Mouse (Mus musculus) spleen, adult 2 months (tissue): ENCODE data around the gene Grk5. TPM values are rescaled to one million over a fixed set of nuclear protein-coding genes. Genes with fewer than 3 reads are reported as not detected.
A peak's percentile ranks its signal among the peaks of the same experiment; 100 is the strongest.

Experiments
- DNase-seq, 2 experiments: peaks; one replicate each; pipeline versions ENCODE4 v3.0.0 to v3.0.0-alpha.2; 2012 to 2021; ENCODE audit warnings: low spot score in 2 of 2, low read depth in 1 of 2
- H3K27ac ChIP-seq: fragments of 200-500 bp; 2 replicates; pipeline ENCODE4 v1.5.1; 2012; ENCODE audit warnings: low read length, inconsistent platforms; ENCODE audit not compliant: insufficient read depth
- H3K27me3 ChIP-seq: fragments of 200-500 bp; 2 replicates; pipeline ENCODE4 v1.6.1; 2012; ENCODE audit warnings: mild to moderate bottlenecking, moderate library complexity, low read length, inconsistent platforms; ENCODE audit not compliant: control insufficient read depth, insufficient read depth
- H3K36me3 ChIP-seq: fragments of 200-500 bp; 2 replicates; pipeline ENCODE4 v1.6.1; 2012; ENCODE audit warnings: mild to moderate bottlenecking, low read length, inconsistent platforms; ENCODE audit not compliant: control insufficient read depth, insufficient read depth
- H3K4me1 ChIP-seq: fragments of 200-500 bp; 2 replicates; pipeline ENCODE4 v1.6.1; 2011; ENCODE audit warnings: inconsistent platforms; ENCODE audit not compliant: control insufficient read depth, insufficient read depth, insufficient read length
- H3K4me3 ChIP-seq: fragments of 200-500 bp; 2 replicates; pipeline ENCODE4 v1.5.1; 2011; ENCODE audit warnings: mild to moderate bottlenecking, inconsistent platforms; ENCODE audit not compliant: insufficient read depth, insufficient read length; ENCODE audit errors: extremely low read depth
- CTCF ChIP-seq: fragments of 200-500 bp; IDR thresholded peaks from 2 replicates; pipeline ENCODE4 v1.5.1; 2011; ENCODE audit warnings: mild to moderate bottlenecking, inconsistent platforms; ENCODE audit not compliant: insufficient read depth, insufficient read length, insufficient replicate concordance; ENCODE audit errors: extremely low read depth
- POLR2A ChIP-seq: fragments of 200-500 bp; IDR thresholded peaks from 2 replicates; pipeline ENCODE4 v1.6.1; 2011; ENCODE audit warnings: low read depth, low read length, inconsistent platforms
- WGBS: fragments of 180-500 bp; shearing (Covaris S2); methylation state at CpG from one replicate; pipeline ENCODE4 v1.1.7; 2018; 5-methylcytosine and 5-hydroxymethylcytosine counted together
- polyA plus RNA-seq: library from polyadenylated mRNA; depleted of rRNA; stranded (reverse); fragments of >200 nt; gene quantifications from 2 replicates; pipeline ENCODE4 v1.2.3, GENCODE M21; 2012

The Grk5 gene
- polyA plus RNA-seq, 1 experiment, result 2.1 TPM

- Histone ChIP-seq H3K27me3 (no peaks in the 10 kb centered on the region), H3K36me3 (no peaks in the 10 kb centered on the region), H3K4me1 (peaks cover 8% of the 10 kb centered on the region), H3K27ac (no peak overlapping the region), H3K4me3 (no peak overlapping the region)
- no peak for TF ChIP-seq CTCF
- TF ChIP-seq POLR2A, result no peak
- no peak for DNase-seq
- WGBS, result 84% methylated on average over 1 of the region's 1 CpGs
Observed at GRCm38 (mm10) chr19:60940866-60941265, 51.3 kb downstream of the Grk5 start.

DNA sequence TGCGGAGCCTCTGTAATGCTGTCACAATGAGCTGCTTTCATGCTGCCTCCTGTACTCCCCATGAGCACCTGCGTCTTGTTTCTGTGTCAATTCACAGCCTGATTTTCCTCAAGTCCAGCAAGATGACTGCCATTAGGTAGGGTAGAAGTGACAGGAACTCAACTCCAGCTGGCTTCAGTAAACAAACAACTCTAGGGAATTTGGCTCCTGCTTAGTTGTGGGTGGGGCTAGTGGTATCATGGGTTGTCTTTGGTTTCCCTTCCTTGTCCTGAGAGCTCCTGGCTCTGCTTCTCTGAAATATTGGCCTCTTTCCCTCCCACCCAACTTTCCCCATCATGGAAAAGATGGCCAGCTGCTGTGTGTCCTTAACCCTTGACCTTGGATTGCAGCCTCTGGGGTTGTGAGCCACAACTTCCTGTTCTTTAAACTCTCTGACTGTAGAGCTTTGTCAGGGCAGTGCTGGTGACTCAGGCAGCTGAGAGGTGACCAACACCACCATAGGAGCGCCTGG lies 56.3 kb downstream of the Grk5 start:
- WGBS, result 75% methylated on average over 3 of the region's 3 CpGs
- TF ChIP-seq POLR2A (no peak), CTCF (no peak)
- peak in 1 of 2 experiments; percentile 11 for DNase-seq
- Histone ChIP-seq H3K4me3 (no peak overlapping the region), H3K36me3 (no peaks in the 10 kb centered on the region), H3K27ac (peak overlapping the region; percentile 66), H3K27me3 (no peaks in the 10 kb centered on the region), H3K4me1 (peaks cover 12% of the 10 kb centered on the region)

DNA sequence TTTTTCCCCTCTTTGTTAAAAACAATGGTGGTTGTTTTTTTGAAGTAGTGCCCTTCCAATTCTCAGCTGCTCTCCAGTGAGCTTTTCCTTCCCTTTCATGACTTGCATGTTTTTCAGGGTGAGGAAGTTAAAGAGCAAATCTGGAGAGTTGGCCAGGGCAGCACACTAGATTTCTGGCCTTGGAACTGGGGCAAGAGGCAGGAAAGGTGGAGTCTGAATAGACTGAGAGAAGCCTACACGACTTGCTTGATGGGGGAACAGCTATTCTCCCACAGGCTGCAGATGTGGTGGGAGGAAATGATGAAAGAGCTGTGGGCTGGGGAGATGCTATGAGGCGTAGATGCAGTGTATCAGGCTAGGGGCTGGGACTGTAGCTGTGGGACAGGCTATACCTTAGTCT lies 57.1 kb downstream of the Grk5 start:
- no peak for TF ChIP-seq CTCF
- TF ChIP-seq POLR2A, result no peak
- peak in 1 of 2 experiments; percentile 5 for DNase-seq
- H3K4me1 ChIP-seq, result peaks cover 12% of the 10 kb centered on the region
- 9% methylated on average over 2 of the region's 2 CpGs for WGBS
- peak overlapping the region; percentile 66 for H3K27ac ChIP-seq
- H3K4me3 ChIP-seq, result no peak overlapping the region
- no peaks in the 10 kb centered on the region for H3K27me3 ChIP-seq
- no peaks in the 10 kb centered on the region for H3K36me3 ChIP-seq

DNA sequence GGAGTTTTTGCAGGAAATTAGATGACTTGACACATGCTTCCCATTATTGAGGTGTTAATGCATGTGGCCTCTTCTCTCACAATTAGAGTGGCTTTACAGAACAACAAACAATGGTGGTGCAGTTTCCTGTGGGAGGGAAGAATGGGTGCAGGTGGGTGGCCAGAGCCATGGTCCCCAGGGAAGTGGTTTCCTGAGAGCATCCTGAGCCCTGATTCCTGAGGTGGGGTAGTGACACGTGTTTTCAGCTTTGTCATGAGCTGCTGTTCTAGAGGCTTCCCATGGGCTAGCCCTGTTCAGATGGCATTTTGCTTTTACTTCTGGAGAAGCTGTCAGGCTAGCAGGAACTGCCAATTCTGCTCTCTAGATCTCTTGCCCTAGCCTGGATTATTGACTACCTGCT lies 59.4 kb downstream of the Grk5 start:
- 21% methylated on average over 1 of the region's 1 CpGs for WGBS
- DNase-seq, result no peak
- peak overlapping the region; percentile 29; the same call in 1 of the 2 replicates for H3K27ac ChIP-seq

GRCm38 (mm10) chr19:60950056-60950869 lies 60.7 kb downstream of the Grk5 start:
- Histone ChIP-seq H3K4me3 (no peak overlapping the region), H3K4me1 (peaks cover 12% of the 10 kb centered on the region; the same call in 1 of the 2 replicates), H3K27me3 (no peaks in the 10 kb centered on the region), H3K36me3 (no peaks in the 10 kb centered on the region), H3K27ac (no peak overlapping the region)
- TF ChIP-seq POLR2A, result no peak
- no peak for TF ChIP-seq CTCF
- DNase-seq, result no peak
- 87% methylated on average over 7 of the region's 7 CpGs for WGBS

More for the DNA sequence above, 59.4 kb downstream of the Grk5 start:
- H3K27me3 ChIP-seq, result no peaks in the 10 kb centered on the region
- H3K4me3 ChIP-seq, result no peak overlapping the region
- no peak for TF ChIP-seq POLR2A
- TF ChIP-seq CTCF, result no peak
- H3K36me3 ChIP-seq, result no peaks in the 10 kb centered on the region
- H3K4me1 ChIP-seq, result peaks cover 12% of the 10 kb centered on the region

DNA sequence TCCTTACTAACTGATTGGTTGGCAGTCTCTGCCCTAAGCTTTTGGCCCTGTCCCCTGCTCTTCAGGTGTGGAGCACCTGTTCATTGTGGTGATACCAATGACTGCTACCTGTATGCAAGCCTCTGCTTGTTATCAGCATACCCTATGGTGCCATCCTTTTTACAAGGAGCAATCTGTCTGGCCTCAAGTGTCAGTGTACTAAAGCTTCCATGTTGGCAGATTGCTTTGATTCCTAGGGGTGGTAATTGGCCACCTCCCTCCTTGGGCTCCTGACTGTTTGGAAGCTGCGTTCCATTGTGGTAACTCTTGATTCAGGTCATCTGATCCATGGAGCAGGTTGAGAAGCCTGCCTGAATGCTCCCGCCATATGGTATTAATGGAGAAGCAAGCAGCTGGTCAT lies 65.6 kb downstream of the Grk5 start:
- DNase-seq, result no peak
- 89% methylated on average over 2 of the region's 2 CpGs for WGBS
- no peaks in the 10 kb centered on the region for H3K4me1 ChIP-seq
- no peak overlapping the region for H3K27ac ChIP-seq
- TF ChIP-seq POLR2A, result no peak
- no peak for TF ChIP-seq CTCF
- no peaks in the 10 kb centered on the region for H3K36me3 ChIP-seq
- H3K4me3 ChIP-seq, result no peak overlapping the region
- H3K27me3 ChIP-seq, result no peaks in the 10 kb centered on the region

DNA sequence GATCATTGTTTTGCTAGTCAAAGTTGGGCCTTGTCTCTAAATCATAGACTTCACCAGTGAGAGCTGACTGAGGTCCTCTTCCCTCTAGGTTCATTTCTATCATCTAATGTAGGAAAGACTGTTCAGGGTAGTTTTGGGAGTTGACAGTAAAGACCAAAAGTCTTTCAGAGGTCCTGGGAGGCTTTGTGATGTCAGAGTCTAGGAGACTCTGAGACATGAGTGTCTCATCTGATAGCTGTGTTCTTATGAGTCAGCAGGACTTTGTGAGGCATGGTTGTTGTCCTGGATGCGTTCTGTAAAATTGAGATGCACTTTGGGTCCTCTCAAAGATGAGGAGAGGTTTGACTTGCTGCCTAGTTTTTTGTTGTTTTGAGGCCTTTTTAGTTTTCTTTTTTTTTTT lies 66.2 kb downstream of the Grk5 start:
- TF ChIP-seq CTCF, result no peak
- no peak for TF ChIP-seq POLR2A
- 89% methylated on average over 1 of the region's 1 CpGs for WGBS
- Histone ChIP-seq H3K4me3 (no peak overlapping the region), H3K27me3 (no peaks in the 10 kb centered on the region), H3K27ac (no peak overlapping the region), H3K4me1 (no peaks in the 10 kb centered on the region), H3K36me3 (no peaks in the 10 kb centered on the region)
- DNase-seq, result no peak
